Mouse (Mus musculus) erythroid progenitor cell, adult 5-6 weeks (primary cell): ENCODE measurements around the gene Rpl38. TPM values are rescaled to one million over a fixed set of nuclear protein-coding genes. Genes with fewer than 3 reads are reported as not detected.

Source experiments
- ATAC-seq: replicated peaks from 2 replicates; pipeline ENCODE4 v1.8.0; 2016; ENCODE audit warnings: moderate number of reproducible peaks, mild to moderate bottlenecking, moderate TSS enrichment, inconsistent platforms; ENCODE audit not compliant: poor library complexity, low FRiP score, severe bottlenecking
- total RNA-seq, 2 experiments: library from RNA; stranded (forward) in 1 of 2; stranded (reverse) in 1 of 2; fragments of 150-400 nt in 1 of 2; fragments of 186-747, 209-891 nt in 1 of 2; gene quantifications; 2 replicates each; pipeline versions ENCODE4 v1.2.3 to v1.2.4; 2015 to 2017; ENCODE audit warnings: low replicate concordance in 2 of 2

Rpl38 gene
- total RNA-seq, 2 experiments from 2014 or later, result 378 to 731 TPM

GRCm38 (mm10) chr11:114693456-114693855, 25.1 kb downstream of the Rpl38 start:
- ATAC-seq, result no peak

DNA sequence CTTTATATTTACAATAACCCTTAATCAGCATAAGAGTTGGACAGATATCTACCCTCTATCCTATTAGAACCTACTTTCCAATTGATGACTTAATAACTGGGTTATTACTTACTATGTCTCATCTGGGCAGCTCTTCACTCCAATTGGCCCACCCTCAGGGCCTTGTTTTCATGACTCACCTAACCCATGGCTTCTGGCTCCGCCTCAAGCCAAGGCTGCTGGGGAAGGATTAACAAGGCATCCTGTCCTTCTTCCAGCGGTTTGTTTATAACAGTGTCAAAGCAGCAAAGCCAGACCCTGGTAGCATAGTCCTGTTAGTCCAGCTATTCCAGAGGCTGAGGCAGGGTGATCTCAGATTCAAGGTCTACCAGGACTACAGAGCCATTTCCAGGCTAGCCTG, 26.1 kb downstream of the Rpl38 start:
- ATAC-seq, result no peak

GRCm38 (mm10) chr11:114698496-114698895, 30.2 kb downstream of the Rpl38 start:
- no peak for ATAC-seq

DNA sequence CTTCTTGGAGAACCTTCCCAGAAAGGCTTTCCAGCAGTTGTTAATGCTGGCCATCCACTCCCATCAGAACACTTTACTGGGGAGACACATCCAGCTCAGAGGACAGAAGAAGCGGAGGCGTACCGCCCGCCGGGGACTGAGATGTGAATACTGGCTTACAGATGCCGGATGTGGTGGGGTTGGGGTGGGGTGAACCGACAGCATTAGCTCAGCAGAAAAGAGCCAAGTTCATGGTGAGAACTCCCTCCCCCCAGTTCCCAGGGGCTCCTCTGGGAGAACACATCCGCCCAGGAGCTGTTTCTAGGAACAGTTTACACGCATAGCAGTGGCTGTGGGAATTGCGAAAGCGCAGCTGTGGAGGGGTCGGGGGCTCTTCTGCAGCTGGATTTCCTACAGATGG, 31.2 kb downstream of the Rpl38 start:
- no peak for ATAC-seq

GRCm38 (mm10) chr11:114702311-114702995, 34.1 kb downstream of the Rpl38 start:
- no peak for ATAC-seq

- no peak for ATAC-seq
Observed at GRCm38 (mm10) chr11:114702996-114703361, 34.7 kb downstream of the Rpl38 start.

GRCm38 (mm10) chr11:114704071-114704913, 36.0 kb downstream of the Rpl38 start:
- no peak for ATAC-seq

DNA sequence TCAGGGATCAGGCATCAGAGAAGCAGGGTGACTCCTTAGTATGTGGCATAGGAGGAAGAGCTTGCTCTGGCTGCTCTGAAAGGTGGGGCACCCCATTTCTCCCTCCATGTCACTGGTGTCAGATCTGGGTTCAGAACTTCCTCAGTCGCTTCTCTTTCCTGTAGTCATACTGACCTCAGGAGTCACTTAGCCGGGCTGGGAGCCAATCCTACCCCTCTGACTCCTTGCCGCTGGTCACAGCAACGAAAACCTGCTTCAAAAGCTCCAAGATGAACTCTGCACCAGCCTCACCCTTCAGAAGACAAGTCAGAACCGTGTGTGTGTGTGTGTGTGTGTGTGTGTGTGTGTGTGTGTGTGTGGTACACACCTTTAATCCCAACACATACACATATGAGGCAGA, 38.0 kb downstream of the Rpl38 start:
- no peak for ATAC-seq

- ATAC-seq, result no peak
Observed at GRCm38 (mm10) chr11:114711393-114711792, 43.1 kb downstream of the Rpl38 start.

DNA sequence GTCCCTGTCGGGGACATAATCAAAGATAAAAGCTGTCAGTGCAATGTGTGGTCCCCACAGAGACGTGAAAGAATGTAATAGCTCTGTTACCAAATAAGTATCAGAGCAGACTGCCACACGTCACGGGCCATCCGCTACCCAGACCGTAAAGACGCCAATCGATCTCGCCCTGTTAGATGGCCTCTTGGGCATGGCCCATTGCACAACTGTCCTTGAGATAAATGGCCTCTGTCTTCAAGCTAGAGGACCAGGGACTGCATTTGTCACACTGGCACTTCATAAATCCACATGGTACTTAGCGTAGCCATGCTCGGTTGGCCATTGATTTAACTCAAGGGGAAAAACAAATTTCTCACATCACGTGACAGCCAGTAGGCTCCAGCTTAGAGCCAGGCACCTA, 43.5 kb downstream of the Rpl38 start:
- ATAC-seq, result no peak

- no peak for ATAC-seq
Observed at GRCm38 (mm10) chr11:114714526-114714925, 46.2 kb downstream of the Rpl38 start.

DNA sequence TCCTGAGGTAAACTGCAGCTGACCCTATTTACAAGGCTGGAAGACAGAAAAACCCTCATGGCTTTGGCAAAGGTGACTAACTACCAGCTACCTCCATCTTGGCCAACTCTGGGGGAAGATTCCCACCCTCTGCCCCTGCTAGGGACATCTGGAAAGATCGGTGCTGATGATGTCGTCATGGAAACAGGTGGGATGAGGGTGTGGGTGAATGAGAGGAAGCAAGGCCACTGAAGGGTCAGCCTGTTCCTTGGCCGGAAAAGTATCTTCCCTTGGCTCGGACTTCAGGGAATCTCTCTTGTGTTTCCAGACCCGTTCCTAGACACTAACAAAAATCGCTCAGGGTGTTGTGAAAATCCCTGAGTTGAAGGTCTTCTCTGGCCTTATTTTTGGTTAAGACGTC, 47.2 kb downstream of the Rpl38 start:
- ATAC-seq, result no peak

- no peak for ATAC-seq
Observed at GRCm38 (mm10) chr11:114720535-114720934, 52.2 kb downstream of the Rpl38 start.

Other genes with a start within 250 kb of the Rpl38 start
- 1.3 and 1.8 TPM in 2 replicates for gene Ttyh2, start 6.9 kb downstream of the Rpl38 start, total RNA-seq (2015; ENCODE audit: low replicate concordance)
- 1.6 and 2.4 TPM in 2 replicates for gene Ttyh2, start 6.9 kb downstream of the Rpl38 start, total RNA-seq (2017; ENCODE audit: low replicate concordance)
- not detected in 2 replicates for gene Dnaic2, start 58.9 kb downstream of the Rpl38 start, total RNA-seq (2015; ENCODE audit: low replicate concordance)
- not detected in 2 replicates for gene Dnaic2, start 58.9 kb downstream of the Rpl38 start, total RNA-seq (2017; ENCODE audit: low replicate concordance)
- gene Kif19a, start 96.9 kb downstream of the Rpl38 start, total RNA-seq (2015; ENCODE audit: low replicate concordance), result not detected in 2 replicates
- not detected in 2 replicates for gene Kif19a, start 96.9 kb downstream of the Rpl38 start, total RNA-seq (2017; ENCODE audit: low replicate concordance)
- not detected in 2 replicates for gene Btbd17, start 127.4 kb downstream of the Rpl38 start, total RNA-seq (2015; ENCODE audit: low replicate concordance)
- not detected in 2 replicates for gene Btbd17, start 127.4 kb downstream of the Rpl38 start, total RNA-seq (2017; ENCODE audit: low replicate concordance)
- gene Gpr142, start 130.4 kb downstream of the Rpl38 start, total RNA-seq (2015; ENCODE audit: low replicate concordance), result not detected in 2 replicates
- gene Gpr142, start 130.4 kb downstream of the Rpl38 start, total RNA-seq (2017; ENCODE audit: low replicate concordance), result not detected in 2 replicates
- not detected in 2 replicates for gene Gprc5c, start 182.6 kb downstream of the Rpl38 start, total RNA-seq (2015; ENCODE audit: low replicate concordance)
- gene Gprc5c, start 182.6 kb downstream of the Rpl38 start, total RNA-seq (2017; ENCODE audit: low replicate concordance), result not detected in 2 replicates
- gene Cd300a, start 221.5 kb downstream of the Rpl38 start, total RNA-seq (2015; ENCODE audit: low replicate concordance), result 2.1 and 4.3 TPM in 2 replicates
- gene Cd300a, start 221.5 kb downstream of the Rpl38 start, total RNA-seq (2017; ENCODE audit: low replicate concordance), result 2.9 and 6.0 TPM in 2 replicates